Mouse (Mus musculus) forebrain, embryonic 14.5 days (tissue): ENCODE measurements around the gene H2-DMb1. TPM values are rescaled to one million over a fixed set of nuclear protein-coding genes. Genes with fewer than 3 reads are reported as not detected.

Source experiments
- ATAC-seq: fragments of 200-750 bp; cut with Nextera tagmentation; 2 replicates; pipeline ENCODE4 v1.8.0; 2017; ENCODE audit warnings: mild to moderate bottlenecking, moderate library complexity
- DNase-seq: peaks from one replicate; pipeline ENCODE4 v3.0.0-alpha.2; 2015; ENCODE audit warnings: low spot score
- H3K27ac ChIP-seq: fragments of 300-500 bp; sonication (generic); 2 replicates; pipeline ENCODE4 v1.5.1; 2014; ENCODE audit warnings: low read depth, mild to moderate bottlenecking, control low read depth, low read length, moderate library complexity
- H3K27me3 ChIP-seq: fragments of 300-500 bp; sonication (generic); replicated peaks from 2 replicates; pipeline ENCODE4 v1.6.1; 2014; ENCODE audit warnings: low read length, control low read depth, mixed read lengths; ENCODE audit not compliant: control insufficient read depth, insufficient read depth
- H3K36me3 ChIP-seq: fragments of 300-500 bp; sonication (generic); 2 replicates; pipeline ENCODE4 v1.6.1; 2014; ENCODE audit warnings: low read length, control low read depth; ENCODE audit not compliant: control insufficient read depth, insufficient read depth
- H3K4me1 ChIP-seq: fragments of 300-500 bp; sonication (generic); 2 replicates; pipeline ENCODE4 v1.6.1; 2014; ENCODE audit warnings: antibody characterized with exemption, low read length, control low read depth; ENCODE audit not compliant: control insufficient read depth, insufficient read depth
- H3K4me2 ChIP-seq: fragments of 300-500 bp; sonication (generic); 2 replicates; pipeline ENCODE4 v1.6.1; 2014; ENCODE audit warnings: mild to moderate bottlenecking, control low read depth, low read length
- H3K4me3 ChIP-seq: fragments of 300-500 bp; sonication (generic); 2 replicates; pipeline ENCODE4 v1.5.1; 2014; ENCODE audit warnings: low read depth, low read length, control low read depth
- H3K9ac ChIP-seq: fragments of 300-500 bp; sonication (generic); 2 replicates; pipeline ENCODE4 v1.6.1; 2014; ENCODE audit warnings: mild to moderate bottlenecking, low read length, control low read depth, moderate library complexity
- H3K9me3 ChIP-seq: fragments of 300-500 bp; sonication (generic); replicated peaks from 2 replicates; pipeline ENCODE4 v1.6.1; 2016; ENCODE audit warnings: low read length, control low read depth, mixed read lengths; ENCODE audit not compliant: control insufficient read depth
- WGBS: fragments of 180-500 bp; shearing (Covaris S2); extraction: QIAGEN DNeasy Blood & Tissue Kit; methylation state at CpG from one replicate; pipeline ENCODE4 v1.1.7; 2014; 5-methylcytosine and 5-hydroxymethylcytosine counted together
- polyA plus RNA-seq: library from polyadenylated mRNA; unstranded; fragments of >200 nt; fragmentation: Nextera tagmentation; extraction: Ambion mirVana; gene quantifications from 2 replicates; pipeline ENCODE4 v1.2.1, GENCODE M21; 2014

H2-DMb1 gene
- polyA plus RNA-seq, 1 experiment from 2014 or later = 1.2 TPM

DNA sequence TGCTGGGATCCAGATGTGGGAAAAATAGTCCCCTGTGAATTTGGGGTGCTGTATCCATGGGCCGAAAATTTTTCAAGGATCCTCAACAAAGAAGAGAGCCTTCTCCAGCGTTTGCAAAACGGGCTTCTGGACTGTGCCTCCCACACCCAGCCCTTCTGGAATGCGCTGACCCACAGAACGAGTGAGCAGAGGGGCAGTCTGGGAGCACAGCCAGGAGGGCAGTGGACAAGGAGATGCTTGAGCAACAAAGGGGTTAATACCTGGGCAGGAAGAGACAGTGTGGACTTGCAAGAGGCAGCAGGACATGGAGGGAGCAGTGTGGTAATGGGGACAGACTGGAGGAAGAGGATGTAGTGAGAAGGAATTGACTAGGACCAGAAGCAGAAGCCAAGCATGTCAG lies 2.7 kb downstream of the H2-DMb1 start:
- Histone ChIP-seq H3K9ac (no peak overlapping the region), H3K27me3 (no peaks in the 10 kb centered on the region), H3K4me2 (no peak overlapping the region), H3K27ac (no peak overlapping the region), H3K9me3 (no peaks in the 10 kb centered on the region), H3K36me3 (no peaks in the 10 kb centered on the region), H3K4me1 (no peaks in the 10 kb centered on the region), H3K4me3 (no peak overlapping the region)
- no peak for ATAC-seq
- DNase-seq = no peak
- WGBS = 59% methylated on average over 5 of the region's 5 CpGs

DNA sequence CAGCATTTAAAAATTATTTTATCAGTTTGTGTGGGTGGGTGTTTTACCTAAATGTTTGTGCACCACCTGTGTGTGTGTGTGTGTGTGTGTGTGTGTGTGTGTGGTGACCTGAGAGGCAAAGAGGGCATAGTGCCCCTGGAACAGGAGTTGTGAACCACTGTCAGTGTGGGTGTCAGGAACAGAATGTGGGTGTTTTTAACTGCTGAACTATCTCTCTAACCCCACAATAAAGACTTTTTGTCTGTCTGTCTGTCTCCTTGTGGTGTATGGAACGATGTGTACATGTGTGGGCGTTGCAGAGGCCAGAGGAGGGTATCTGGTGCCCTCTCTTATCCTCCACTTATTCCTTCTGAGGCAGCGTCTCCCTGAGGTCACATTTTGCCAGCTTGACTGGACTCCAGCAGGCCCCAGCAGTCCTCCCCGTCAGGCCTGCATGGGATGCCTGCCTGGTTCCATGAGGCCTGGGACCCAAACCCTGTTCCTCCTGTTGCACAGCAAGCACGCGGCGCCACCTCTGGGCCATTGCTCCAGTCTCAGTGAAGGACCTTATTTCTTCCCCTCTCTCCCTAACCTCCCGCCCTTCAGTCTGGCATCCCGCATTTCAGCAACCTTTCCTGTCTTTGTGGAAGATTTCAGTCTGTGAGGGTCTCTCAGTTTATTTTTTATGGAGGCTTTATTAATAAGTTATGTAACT lies 11.5 kb downstream of the H2-DMb1 start:
- no peaks in the 10 kb centered on the region for H3K27me3 ChIP-seq
- WGBS = 37% methylated on average over 9 of the region's 9 CpGs
- no peak overlapping the region for H3K4me3 ChIP-seq
- no peak for ATAC-seq
- H3K4me2 ChIP-seq = no peak overlapping the region
- no peaks in the 10 kb centered on the region for H3K9me3 ChIP-seq
- no peak overlapping the region for H3K9ac ChIP-seq
- H3K36me3 ChIP-seq = no peaks in the 10 kb centered on the region
- DNase-seq = no peak
- H3K4me1 ChIP-seq = no peaks in the 10 kb centered on the region
- H3K27ac ChIP-seq = no peak overlapping the region

DNA sequence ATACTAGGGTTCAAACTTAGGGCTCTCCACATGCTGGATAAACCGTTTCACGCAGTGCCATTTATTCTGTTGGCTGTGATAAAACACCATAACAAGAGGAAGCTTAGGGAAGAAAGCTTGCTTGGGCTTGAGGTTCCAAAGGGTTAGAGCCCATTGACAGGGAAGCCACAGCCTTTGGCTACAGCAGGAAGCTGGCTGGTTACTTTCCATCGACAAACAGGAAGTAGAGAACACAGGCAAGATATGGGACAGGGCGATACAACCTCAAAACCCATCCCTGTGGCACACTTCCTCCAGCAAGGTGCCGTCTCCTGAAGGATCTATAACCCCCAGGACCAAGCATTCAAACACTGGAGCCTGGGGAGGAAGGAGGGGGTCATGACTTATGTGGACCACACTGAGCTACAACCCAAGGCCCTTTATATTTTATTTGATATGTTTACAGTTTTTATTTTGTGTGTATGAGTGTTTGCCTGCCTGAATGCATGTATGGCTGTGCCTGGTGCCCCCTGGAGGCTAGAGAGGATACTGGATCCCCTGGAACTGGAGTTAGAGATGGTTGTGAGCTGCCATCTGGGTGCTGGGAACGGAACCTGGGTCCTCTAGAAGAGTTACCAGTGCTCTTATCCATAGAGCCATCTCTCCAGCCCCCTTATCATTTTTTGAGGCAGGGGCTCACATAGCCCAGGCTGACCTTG lies 12.3 kb downstream of the H2-DMb1 start:
- WGBS = 83% methylated on average over 6 of the region's 6 CpGs
- Histone ChIP-seq H3K27me3 (no peaks in the 10 kb centered on the region), H3K9ac (no peak overlapping the region), H3K36me3 (no peaks in the 10 kb centered on the region), H3K4me1 (no peaks in the 10 kb centered on the region), H3K4me2 (no peak overlapping the region), H3K4me3 (no peak overlapping the region), H3K27ac (no peak overlapping the region), H3K9me3 (no peaks in the 10 kb centered on the region)
- no peak for DNase-seq
- no peak for ATAC-seq

DNA sequence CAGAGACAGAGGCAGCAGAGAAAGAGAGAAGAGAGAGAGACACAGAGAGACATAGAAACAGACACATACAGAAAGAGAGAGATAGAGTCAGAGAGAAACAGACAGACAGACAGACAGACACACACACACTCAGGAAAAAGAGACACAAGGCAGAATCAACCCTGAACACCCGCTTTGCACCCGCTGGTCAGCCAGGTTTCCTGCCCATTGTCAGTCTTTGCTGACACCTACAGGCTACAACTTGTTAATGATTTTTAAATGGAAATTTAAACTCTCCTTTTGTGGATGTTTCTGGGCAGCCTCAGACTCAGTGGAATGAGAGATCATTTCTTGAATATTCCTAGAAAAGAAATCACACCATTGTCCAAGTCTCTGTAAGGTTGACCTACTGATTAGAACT lies 16.4 kb downstream of the H2-DMb1 start:
- ATAC-seq (no peak), DNase-seq (peak; percentile 64)
- no peak overlapping the region for H3K9ac ChIP-seq
- H3K9me3 ChIP-seq = no peaks in the 10 kb centered on the region
- no peak overlapping the region for H3K4me2 ChIP-seq
- 0% methylated on average over 2 of the region's 2 CpGs for WGBS
- no peaks in the 10 kb centered on the region for H3K4me1 ChIP-seq
- H3K36me3 ChIP-seq = no peaks in the 10 kb centered on the region
- H3K4me3 ChIP-seq = no peak overlapping the region
- H3K27me3 ChIP-seq = no peaks in the 10 kb centered on the region
- no peak overlapping the region for H3K27ac ChIP-seq

DNA sequence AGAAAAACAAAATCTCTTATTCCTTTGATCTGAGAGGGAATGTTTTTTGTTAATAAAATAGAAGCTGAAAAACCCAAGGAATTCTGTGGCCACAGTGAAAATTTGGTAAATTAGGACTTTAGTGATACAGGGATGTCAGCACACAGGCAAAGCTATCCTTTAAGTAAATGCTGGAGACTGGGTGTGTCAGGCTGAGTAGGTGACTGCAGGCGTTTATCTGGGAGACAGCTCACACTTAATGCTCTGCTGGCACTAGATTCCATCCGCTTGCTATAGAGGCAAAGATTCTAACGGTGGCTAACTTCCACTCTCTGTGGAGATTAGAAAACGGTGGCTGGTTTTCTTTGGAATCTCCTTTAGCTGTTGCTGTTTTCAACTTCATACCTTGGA lies 17.6 kb downstream of the H2-DMb1 start:
- Histone ChIP-seq H3K36me3 (no peaks in the 10 kb centered on the region), H3K4me3 (no peak overlapping the region), H3K4me2 (no peak overlapping the region), H3K9ac (no peak overlapping the region), H3K9me3 (no peaks in the 10 kb centered on the region), H3K4me1 (no peaks in the 10 kb centered on the region), H3K27me3 (no peaks in the 10 kb centered on the region), H3K27ac (no peak overlapping the region)
- WGBS = 34% methylated on average over 4 of the region's 4 CpGs
- DNase-seq (no peak), ATAC-seq (no peak)

DNA sequence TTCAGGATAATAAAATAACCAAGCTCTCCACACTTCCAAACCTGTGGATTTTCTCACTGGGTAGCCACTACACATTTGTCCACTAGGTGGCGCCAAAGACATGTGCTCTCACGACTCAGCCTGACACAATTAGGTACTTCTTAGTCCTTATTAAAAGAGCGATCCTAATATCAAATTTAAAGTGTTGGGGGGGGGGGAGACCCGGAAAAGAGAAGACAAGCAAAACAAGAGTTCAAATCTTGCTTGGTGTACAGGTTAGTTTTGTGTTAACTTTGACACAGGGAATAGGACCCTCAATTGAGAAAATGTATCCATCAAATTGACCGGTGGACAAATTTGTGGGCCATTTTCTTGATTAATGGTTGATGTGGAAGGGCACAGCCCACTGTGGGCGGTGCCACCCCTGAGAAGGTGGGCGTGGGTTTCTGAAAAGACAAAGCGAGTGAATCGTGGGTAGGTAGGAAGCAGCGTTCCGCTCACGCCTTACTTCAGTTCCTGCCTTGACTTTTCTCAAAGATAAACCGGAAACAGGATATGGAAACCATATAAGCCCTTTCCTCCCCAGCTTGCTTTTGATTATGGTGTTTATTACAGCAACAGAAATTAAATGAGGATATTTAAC lies 18.1 kb downstream of the H2-DMb1 start:
- no peaks in the 10 kb centered on the region for H3K27me3 ChIP-seq
- no peaks in the 10 kb centered on the region for H3K36me3 ChIP-seq
- H3K9ac ChIP-seq = no peak overlapping the region
- H3K9me3 ChIP-seq = no peaks in the 10 kb centered on the region
- H3K27ac ChIP-seq = no peak overlapping the region
- H3K4me1 ChIP-seq = no peaks in the 10 kb centered on the region
- H3K4me3 ChIP-seq = no peak overlapping the region
- WGBS = 44% methylated on average over 13 of the region's 13 CpGs
- ATAC-seq = no peak
- DNase-seq = peak; percentile 79
- H3K4me2 ChIP-seq = no peak overlapping the region

DNA sequence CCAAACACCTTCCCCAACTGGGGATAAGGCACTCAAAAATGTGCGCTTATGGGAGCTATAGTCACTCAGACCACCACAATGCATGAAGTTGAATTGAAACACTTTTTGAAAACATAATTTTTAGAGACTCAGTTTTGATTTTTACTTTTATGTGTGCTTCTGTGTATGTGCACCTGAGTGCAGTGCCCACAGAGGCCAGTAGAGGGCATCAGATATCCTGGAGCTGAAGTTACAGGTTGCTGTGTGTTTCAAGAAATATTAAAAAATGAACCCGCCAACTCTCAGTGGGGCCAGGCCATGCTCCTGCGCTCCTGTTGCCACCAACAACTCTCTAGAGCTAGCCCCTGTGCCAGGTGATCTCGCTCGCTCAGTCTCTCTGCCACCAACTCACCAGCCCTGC lies 19.7 kb downstream of the H2-DMb1 start:
- 0 out of 2 replicates have a peak, but pooled peaks cover 2% of the 10 kb centered on the region for H3K9me3 ChIP-seq
- ATAC-seq (no peak), DNase-seq (no peak)
- no peak overlapping the region for H3K27ac ChIP-seq
- no peaks in the 10 kb centered on the region for H3K27me3 ChIP-seq
- no peaks in the 10 kb centered on the region for H3K36me3 ChIP-seq
- H3K4me3 ChIP-seq = no peak overlapping the region
- WGBS = 93% methylated on average over 5 of the region's 5 CpGs
- no peak overlapping the region for H3K4me2 ChIP-seq
- no peak overlapping the region for H3K9ac ChIP-seq
- H3K4me1 ChIP-seq = no peaks in the 10 kb centered on the region

DNA sequence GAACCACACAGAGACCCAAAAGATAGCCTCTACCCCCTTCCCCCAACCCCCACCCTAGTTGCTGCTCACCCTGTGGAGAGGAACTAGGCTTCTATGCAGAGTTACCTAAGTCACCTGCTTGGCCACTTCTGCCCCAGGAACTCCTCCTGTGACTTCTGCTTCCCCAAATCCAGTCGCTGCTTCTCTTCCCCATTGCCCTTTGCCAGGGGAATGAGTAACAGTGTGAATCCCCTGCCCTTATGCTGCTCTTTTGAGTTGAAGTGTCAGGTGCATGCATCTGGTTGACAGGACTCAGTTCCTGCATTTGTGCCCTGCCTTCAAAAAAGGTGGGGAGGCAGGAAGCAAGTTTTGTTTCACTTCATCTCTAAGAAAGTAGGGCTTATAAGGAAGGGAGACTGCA lies 21.2 kb downstream of the H2-DMb1 start:
- H3K9ac ChIP-seq = no peak overlapping the region
- no peaks in the 10 kb centered on the region for H3K4me1 ChIP-seq
- no peak overlapping the region for H3K4me2 ChIP-seq
- 62% methylated on average over 1 of the region's 1 CpGs for WGBS
- no peaks in the 10 kb centered on the region for H3K27me3 ChIP-seq
- H3K9me3 ChIP-seq = 0 out of 2 replicates have a peak, but pooled peaks cover 2% of the 10 kb centered on the region
- no peak overlapping the region for H3K4me3 ChIP-seq
- DNase-seq = no peak
- H3K27ac ChIP-seq = no peak overlapping the region
- no peak for ATAC-seq
- H3K36me3 ChIP-seq = no peaks in the 10 kb centered on the region

DNA sequence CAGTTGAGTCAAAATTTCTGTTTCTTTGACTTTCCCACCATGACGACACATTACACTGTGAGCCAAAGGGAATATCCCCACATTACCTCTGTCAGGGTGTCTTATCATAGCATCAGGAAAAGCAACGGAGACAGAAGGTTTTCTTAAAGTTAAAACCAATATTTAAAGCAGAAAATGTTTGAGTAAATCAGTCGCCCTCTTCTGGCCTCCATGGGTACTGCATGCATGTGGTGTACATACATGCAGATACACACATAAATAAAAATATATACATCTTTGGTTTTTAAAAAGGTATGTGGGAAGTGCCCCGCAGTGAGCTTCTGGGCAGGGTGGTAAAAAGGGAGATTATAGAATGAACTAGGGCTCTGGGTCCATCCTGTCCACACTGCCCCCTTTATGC lies 24.3 kb downstream of the H2-DMb1 start:
- Histone ChIP-seq H3K27ac (no peak overlapping the region), H3K4me2 (no peak overlapping the region), H3K36me3 (no peaks in the 10 kb centered on the region), H3K4me3 (no peak overlapping the region), H3K9ac (no peak overlapping the region), H3K9me3 (0 out of 2 replicates have a peak, but pooled peaks cover 2% of the 10 kb centered on the region), H3K4me1 (no peaks in the 10 kb centered on the region), H3K27me3 (no peaks in the 10 kb centered on the region)
- 70% methylated on average over 4 of the region's 4 CpGs for WGBS
- DNase-seq (no peak), ATAC-seq (no peak)
